Mouse (Mus musculus) macrophage (primary cell): ENCODE data around the gene Usp6nl. TPM values are rescaled to one million over a fixed set of nuclear protein-coding genes. Genes with fewer than 3 reads are reported as not detected.

Experiments used
- H3K27ac ChIP-seq: fragments of 350-480 bp; formaldehyde crosslinking; 2 replicates; pipeline ENCODE4 v1.9.0; 2021
- H3K36me3 ChIP-seq: fragments of 350-480 bp; formaldehyde crosslinking; 2 replicates; pipeline ENCODE4 v1.9.0; 2021; ENCODE audit errors: inconsistent target
- H3K4me3 ChIP-seq: fragments of 350-480 bp; formaldehyde crosslinking; 2 replicates; pipeline ENCODE4 v1.9.0; 2021; ENCODE audit errors: inconsistent target
- H3K79me2 ChIP-seq: fragments of 350-480 bp; formaldehyde crosslinking; 2 replicates; pipeline ENCODE4 v1.9.0; 2021; ENCODE audit errors: inconsistent target
- WGBS: methylation state at CpG from one replicate; pipeline ENCODE4 v1.1.7; 2026; ENCODE audit warnings: inconsistent platforms; ENCODE audit not compliant: missing documents; 5-methylcytosine and 5-hydroxymethylcytosine counted together
- polyA plus RNA-seq: library from polyadenylated mRNA; stranded (reverse); fragments of 250-400 nt; gene quantifications from 3 replicates; pipeline ENCODE4 v1.2.4, GENCODE M21; 2018; ENCODE audit warnings: inconsistent platforms

The Usp6nl gene
- polyA plus RNA-seq, 1 experiment from 2014 or later, result 4.8 TPM

DNA sequence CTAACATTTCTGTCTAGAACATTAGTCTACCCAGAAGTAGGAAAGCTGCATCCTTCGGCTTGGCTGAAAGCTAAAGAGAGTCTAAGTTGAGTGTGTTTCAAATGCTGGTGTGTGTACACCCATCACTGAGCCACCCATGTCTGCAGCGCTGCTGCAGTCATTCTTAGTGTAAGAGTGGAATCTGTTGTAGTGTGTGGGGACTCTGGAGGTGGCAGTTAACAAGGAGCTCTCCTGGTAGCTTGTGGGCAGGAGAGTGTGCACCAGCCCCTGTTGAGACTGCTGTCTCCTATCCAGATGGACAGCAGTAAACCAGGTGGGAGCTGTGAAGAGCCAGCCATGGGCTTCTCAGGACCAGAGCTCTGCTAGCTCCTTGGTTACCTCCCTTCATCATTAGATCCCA is 18.0 kb downstream of the Usp6nl start:
- Histone ChIP-seq H3K27ac (no peak overlapping the region), H3K79me2 (no peaks in the 10 kb centered on the region), H3K36me3 (no peaks in the 10 kb centered on the region), H3K4me3 (no peak overlapping the region)
- WGBS, result 96% methylated on average over 2 of the region's 2 CpGs

GRCm38 (mm10) chr2:6341496-6341895 is 19.0 kb downstream of the Usp6nl start:
- no peaks in the 10 kb centered on the region for H3K79me2 ChIP-seq
- no peak overlapping the region for H3K27ac ChIP-seq
- WGBS, result 98% methylated on average over 7 of the region's 7 CpGs

DNA sequence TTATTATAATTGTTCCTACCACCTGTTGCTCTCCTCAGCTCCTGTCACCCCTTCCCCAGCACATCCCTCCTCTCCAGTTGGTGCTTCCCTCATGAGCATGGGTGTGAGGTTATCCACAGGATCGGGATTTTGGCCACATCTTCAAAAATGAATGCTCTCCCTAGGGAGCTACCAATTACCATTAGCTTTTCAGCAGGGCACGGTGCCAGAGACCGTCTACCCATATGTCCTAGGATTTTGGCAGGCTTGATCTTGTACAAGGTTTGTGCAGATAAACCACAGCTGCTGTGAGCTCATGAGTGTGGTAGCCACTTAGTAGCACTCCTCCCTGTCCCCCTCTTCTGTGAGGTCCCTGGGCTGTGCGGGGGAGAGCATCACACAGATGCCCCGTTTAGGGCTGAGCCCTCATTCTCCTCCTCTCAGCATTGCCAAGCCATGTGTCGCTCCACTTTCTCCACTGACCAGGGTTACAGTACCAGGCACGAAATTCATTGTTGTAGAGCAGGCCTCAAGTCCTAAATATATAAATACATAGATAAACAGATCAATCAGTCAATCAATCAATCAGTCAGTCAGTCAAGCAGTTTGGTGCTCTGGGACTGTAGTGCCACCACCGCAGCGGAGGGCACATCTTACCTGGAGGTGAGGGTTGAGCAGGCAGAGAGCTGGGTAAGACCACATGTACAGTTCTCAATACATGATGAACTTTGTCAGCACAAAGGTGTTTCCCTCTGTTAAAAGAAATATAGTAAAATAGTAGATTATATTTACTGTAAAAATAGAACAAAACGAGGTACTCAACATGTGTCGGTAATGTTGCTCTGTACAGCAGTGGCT is 27.0 kb downstream of the Usp6nl start:
- H3K27ac ChIP-seq, result no peak overlapping the region
- no peak overlapping the region for H3K4me3 ChIP-seq
- 97% methylated on average over 10 of the region's 11 CpGs for WGBS
- no peaks in the 10 kb centered on the region for H3K79me2 ChIP-seq
- no peaks in the 10 kb centered on the region for H3K36me3 ChIP-seq

More at GRCm38 (mm10) chr2:6341496-6341895, 19.0 kb downstream of the Usp6nl start:
- H3K4me3 ChIP-seq, result no peak overlapping the region
- no peaks in the 10 kb centered on the region for H3K36me3 ChIP-seq

DNA sequence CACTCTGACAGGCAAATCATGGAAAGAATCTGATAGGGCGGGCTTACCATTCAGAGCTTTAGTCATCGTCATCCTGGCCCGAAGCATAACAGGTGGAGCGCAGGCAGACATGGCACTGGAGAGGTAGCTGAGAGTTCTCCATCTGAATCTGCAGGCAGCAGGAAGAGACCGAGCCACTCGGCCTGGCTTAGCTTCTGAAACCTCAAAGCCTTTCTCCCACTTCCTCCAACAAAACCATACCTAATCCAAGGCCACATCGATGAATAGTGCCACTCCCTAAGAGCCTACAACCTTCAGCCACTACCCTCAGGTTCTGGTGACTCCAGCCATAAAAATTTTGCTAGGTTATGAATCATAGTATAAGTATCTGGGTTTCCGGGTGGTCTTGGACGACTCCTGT is 27.7 kb downstream of the Usp6nl start:
- Histone ChIP-seq H3K36me3 (no peaks in the 10 kb centered on the region), H3K4me3 (no peak overlapping the region), H3K79me2 (no peaks in the 10 kb centered on the region), H3K27ac (no peak overlapping the region)
- 66% methylated on average over 9 of the region's 9 CpGs for WGBS

DNA sequence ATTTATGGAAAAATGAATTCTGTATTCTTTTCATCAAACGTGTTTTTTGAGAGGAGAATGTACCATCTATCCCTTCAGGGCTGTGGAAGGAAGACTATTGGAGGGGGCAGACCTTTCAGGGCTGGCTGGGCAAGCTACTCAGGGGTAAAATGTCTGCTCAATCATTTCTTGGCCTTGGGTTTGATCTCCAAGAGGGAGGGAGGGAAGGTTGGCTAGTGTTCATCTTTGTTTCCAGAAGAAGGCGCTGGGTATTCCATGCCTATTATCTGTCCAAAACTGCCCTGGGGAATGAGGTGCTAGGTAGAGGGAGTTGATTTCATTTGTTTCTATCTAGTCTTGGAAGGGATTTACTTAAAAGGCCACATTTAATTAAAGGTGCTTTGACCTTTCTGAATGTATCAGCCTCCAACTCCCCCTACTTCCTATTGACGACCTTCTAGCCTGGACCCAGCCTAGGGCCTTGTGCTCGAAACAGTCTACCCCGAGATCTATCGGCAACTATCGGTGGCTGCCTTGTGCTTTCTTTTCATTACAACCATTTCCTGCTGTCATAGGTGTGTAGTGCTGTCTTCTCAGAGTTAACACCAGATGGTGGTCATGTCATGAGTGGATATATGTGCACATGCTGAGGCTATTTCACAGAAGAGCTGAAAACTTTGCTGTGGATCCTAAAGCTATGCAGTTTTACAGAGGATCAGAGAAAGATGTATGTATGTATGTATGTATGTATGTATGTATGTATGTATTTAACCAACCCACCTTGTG is 28.6 kb downstream of the Usp6nl start:
- no peaks in the 10 kb centered on the region for H3K36me3 ChIP-seq
- H3K4me3 ChIP-seq, result no peak overlapping the region
- H3K79me2 ChIP-seq, result no peaks in the 10 kb centered on the region
- WGBS, result 93% methylated on average over 7 of the region's 7 CpGs
- H3K27ac ChIP-seq, result no peak overlapping the region

- 30% methylated on average over 14 of the region's 14 CpGs for WGBS
- Histone ChIP-seq H3K36me3 (no peaks in the 10 kb centered on the region), H3K4me3 (no peak overlapping the region), H3K27ac (no peak overlapping the region), H3K79me2 (no peaks in the 10 kb centered on the region)
Observed at GRCm38 (mm10) chr2:6352541-6352971, 30.1 kb downstream of the Usp6nl start.

DNA sequence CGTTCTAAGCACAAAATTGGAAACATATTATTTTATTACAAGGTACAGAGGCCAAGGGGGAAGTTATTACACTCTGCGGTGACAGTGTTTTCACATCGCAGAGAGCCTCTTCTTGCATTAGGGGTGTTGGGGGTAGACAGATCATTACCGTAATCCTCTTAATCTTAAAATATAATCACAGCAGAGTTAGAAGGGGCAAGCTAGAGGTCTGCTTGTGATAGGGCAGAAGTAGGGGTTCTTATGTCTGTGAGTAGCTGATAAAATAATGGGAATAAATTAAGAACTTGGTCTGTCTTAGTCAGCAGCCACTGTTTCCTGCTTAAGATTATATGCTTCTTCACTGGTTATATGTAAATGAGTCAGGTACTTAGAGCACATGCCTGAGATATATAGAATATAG is 30.6 kb downstream of the Usp6nl start:
- no peaks in the 10 kb centered on the region for H3K79me2 ChIP-seq
- no peak overlapping the region for H3K4me3 ChIP-seq
- H3K36me3 ChIP-seq, result no peaks in the 10 kb centered on the region
- 29% methylated on average over 4 of the region's 4 CpGs for WGBS
- no peak overlapping the region for H3K27ac ChIP-seq

DNA sequence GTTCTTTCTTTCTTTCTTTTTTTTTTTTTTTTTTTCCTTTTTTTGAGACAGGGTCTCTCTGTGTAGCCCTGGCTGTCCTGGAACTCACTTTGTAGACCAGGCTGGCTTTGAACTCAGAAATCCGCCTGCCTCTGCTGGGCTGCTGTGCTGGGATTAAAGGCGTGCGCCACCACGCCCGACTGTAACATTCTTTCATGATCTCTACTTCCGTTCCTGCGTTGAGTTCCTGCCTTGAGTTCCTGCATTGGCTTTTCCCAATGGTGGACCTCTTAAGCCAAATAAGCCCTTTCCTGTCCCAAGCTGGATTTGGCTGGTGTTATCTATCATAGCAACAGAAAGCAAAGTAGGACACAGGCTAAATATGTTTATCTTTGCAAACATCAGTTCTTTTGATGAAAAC is 34.8 kb downstream of the Usp6nl start:
- WGBS, result no CpG with 5 or more reads among the region's 7 CpGs
- H3K27ac ChIP-seq, result no peak overlapping the region
- no peaks in the 10 kb centered on the region for H3K36me3 ChIP-seq
- no peaks in the 10 kb centered on the region; the same call in 1 of the 2 replicates for H3K79me2 ChIP-seq
- no peak overlapping the region for H3K4me3 ChIP-seq

DNA sequence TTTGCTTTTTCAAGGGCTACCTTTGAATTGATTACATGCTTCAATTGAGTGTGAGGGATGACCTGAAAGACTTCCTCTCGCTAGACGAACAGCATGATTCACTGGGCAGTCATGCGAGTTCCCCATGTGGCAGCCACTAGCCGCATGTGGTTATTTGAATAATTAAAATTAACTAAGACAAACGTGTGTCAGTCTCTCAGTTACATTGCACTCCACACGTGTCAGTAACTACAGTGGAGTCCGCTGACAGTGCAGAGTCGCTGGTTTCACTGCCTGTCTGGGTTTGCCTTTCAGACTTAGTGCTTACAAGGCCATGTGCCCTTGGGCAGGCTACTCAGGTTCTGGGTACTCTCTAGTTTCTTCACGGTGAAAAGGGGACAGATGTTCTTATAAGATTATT is 37.2 kb downstream of the Usp6nl start:
- Histone ChIP-seq H3K79me2 (peaks cover 9% of the 10 kb centered on the region; the same call in 1 of the 2 replicates), H3K4me3 (no peak overlapping the region), H3K36me3 (no peaks in the 10 kb centered on the region), H3K27ac (no peak overlapping the region)
- WGBS, result 51% methylated on average over 9 of the region's 9 CpGs

DNA sequence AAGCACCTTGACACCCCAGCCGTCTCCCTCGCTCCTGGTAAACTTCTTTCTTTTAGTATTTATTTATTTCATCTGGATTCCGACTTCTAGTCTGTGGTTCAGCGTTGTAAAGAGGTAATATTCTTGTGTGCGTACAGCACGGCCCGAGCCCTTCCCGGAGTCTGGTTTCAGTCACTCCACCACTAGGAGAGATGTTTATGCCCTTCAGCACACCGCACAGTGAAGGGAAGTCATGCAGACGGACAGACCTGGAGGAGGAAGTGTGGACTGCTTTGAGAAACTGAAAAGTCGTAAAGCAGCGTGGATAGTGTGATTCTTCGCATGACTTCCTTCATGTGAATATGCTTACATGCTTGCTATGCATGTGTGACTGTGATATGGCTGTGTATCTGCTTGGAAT is 40.7 kb downstream of the Usp6nl start:
- no peak overlapping the region for H3K27ac ChIP-seq
- H3K36me3 ChIP-seq, result no peaks in the 10 kb centered on the region
- 9% methylated on average over 13 of the region's 13 CpGs for WGBS
- peaks cover 15% of the 10 kb centered on the region; the same call in 1 of the 2 replicates for H3K79me2 ChIP-seq
- no peak overlapping the region for H3K4me3 ChIP-seq

DNA sequence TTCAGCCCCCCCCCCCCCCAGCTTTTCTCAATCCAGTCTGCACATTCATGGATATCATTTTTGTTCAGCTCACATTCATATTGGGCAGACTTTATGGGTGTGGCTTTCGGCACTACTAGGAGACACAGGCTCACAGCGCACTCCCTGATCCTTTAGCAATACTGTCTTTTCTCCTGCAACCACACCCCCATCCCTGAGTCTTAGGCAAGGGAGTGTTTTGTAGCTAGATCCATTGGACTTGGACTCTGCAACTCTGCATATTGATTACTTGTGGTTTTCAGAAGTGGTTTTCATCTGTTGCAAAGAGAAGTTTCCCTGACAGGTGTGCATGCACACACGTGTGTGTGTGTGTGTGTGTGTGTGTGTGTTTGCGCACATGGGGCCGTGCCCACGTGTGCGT is 41.5 kb downstream of the Usp6nl start:
- Histone ChIP-seq H3K27ac (no peak overlapping the region), H3K79me2 (peaks cover 21% of the 10 kb centered on the region; the same call in 1 of the 2 replicates)
- WGBS, result 95% methylated on average over 7 of the region's 7 CpGs

GRCm38 (mm10) chr2:6366521-6366928 is 44.1 kb downstream of the Usp6nl start:
- Histone ChIP-seq H3K4me3 (no peak overlapping the region), H3K79me2 (peaks cover 21% of the 10 kb centered on the region; the same call in 1 of the 2 replicates), H3K36me3 (no peaks in the 10 kb centered on the region), H3K27ac (peak overlapping the region; percentile 19; the same call in 1 of the 2 replicates)
- 7% methylated on average over 9 of the region's 9 CpGs for whole genome bisulfite sequencing

More for the DNA sequence above, 41.5 kb downstream of the Usp6nl start:
- H3K36me3 ChIP-seq, result no peaks in the 10 kb centered on the region
- H3K4me3 ChIP-seq, result no peak overlapping the region

GRCm38 (mm10) chr2:6366973-6367372 is 44.5 kb downstream of the Usp6nl start:
- WGBS, result 80% methylated on average over 6 of the region's 6 CpGs
- peaks cover 21% of the 10 kb centered on the region; the same call in 1 of the 2 replicates for H3K79me2 ChIP-seq
- no peak overlapping the region for H3K4me3 ChIP-seq
- H3K27ac ChIP-seq, result no peak overlapping the region
- no peaks in the 10 kb centered on the region for H3K36me3 ChIP-seq

DNA sequence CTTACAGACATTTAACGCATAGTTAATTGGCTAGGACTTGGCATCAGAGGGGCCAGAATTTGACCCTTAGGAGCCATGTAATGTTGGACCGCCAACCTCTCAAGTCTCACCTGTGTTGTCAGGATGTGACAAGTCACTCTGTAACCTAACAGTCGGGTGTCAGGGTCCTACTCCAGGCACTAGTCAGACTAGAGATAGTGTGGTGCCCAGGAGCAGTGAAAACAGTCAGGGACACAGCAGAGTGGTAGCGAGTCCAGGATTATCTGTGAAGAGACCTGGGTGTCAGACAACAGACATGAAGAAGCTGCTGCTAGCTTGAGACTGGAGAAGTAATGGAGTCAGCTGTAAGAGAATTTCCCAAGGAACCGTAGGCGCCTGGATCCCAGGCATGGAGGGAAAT is 45.0 kb downstream of the Usp6nl start:
- Histone ChIP-seq H3K36me3 (no peaks in the 10 kb centered on the region), H3K27ac (no peak overlapping the region), H3K4me3 (no peak overlapping the region), H3K79me2 (peaks cover 21% of the 10 kb centered on the region; the same call in 1 of the 2 replicates)
- 96% methylated on average over 6 of the region's 6 CpGs for WGBS

DNA sequence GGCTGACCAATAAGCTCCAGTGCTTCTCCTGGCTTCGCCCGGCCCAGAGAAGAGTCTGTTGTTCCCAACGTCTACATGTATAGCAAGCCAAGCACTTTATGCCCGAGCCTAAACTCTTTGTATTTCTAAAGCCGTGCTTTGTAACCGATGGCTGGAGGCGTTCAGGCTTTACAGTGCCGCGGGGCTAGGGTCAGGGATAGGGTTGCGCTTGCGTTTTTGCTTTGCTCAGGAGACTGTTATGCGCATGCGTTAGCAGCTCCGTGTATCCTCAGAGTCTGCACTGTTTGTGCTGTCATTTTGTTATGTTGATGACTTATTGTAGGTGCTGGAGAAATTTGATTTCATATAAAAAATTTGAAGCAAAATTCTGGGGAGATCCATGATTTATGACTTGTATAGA is 51.7 kb downstream of the Usp6nl start:
- 98% methylated on average over 14 of the region's 14 CpGs for WGBS

More for the DNA sequence above, 51.7 kb downstream of the Usp6nl start:
- Histone ChIP-seq H3K4me3 (no peak overlapping the region), H3K27ac (no peak overlapping the region), H3K79me2 (no peaks in the 10 kb centered on the region; the same call in 1 of the 2 replicates), H3K36me3 (no peaks in the 10 kb centered on the region)
